Mouse (Mus musculus) hindbrain, embryonic 11.5 days (tissue): ENCODE results near the gene Adh6b. TPM values are rescaled to one million over a fixed set of nuclear protein-coding genes. Genes with fewer than 3 reads are reported as not detected.

Experiments used
- polyA plus RNA-seq: library from polyadenylated mRNA; unstranded; fragments of >200 nt; fragmentation: Nextera tagmentation; extraction: Ambion mirVana; gene quantifications from 2 replicates; pipeline ENCODE4 v1.2.1, GENCODE M21; 2014

Adh6b gene
- polyA plus RNA-seq, 1 experiment from 2014 or later: 0.37 TPM

Other genes with a start within 250 kb of the Adh6b start
- 12.4 and 17.0 TPM in 2 replicates for gene Trmt10a, start 198.3 kb upstream of the Adh6b start, polyA plus RNA-seq
- 10.2 and 13.4 TPM in 2 replicates for gene Mttp, start 196.8 kb upstream of the Adh6b start, polyA plus RNA-seq
- gene 4930579F01Rik, start 147.9 kb upstream of the Adh6b start, polyA plus RNA-seq: not detected in 2 replicates
- gene Adh7, start 124.0 kb upstream of the Adh6b start, polyA plus RNA-seq: 0.08 and 0.22 TPM in 2 replicates
- 0.29 and 0.59 TPM in 2 replicates for gene Adh1, start 80.8 kb upstream of the Adh6b start, polyA plus RNA-seq
- not detected in 2 replicates for gene Adh6a, start 28.5 kb upstream of the Adh6b start, polyA plus RNA-seq
- gene Adh4, start 73.7 kb downstream of the Adh6b start, polyA plus RNA-seq: 0.11 TPM in 1 of 2 replicates, not detected in the other
- 270 and 272 TPM in 2 replicates for gene Adh5, start 101.3 kb downstream of the Adh6b start, polyA plus RNA-seq
- 60.3 and 64.6 TPM in 2 replicates for gene Metap1, start 147.7 kb downstream of the Adh6b start, polyA plus RNA-seq
- 401 and 469 TPM in 2 replicates for gene Eif4e, start 184.4 kb downstream of the Adh6b start, polyA plus RNA-seq